Mouse (Mus musculus): ENCODE results near the gene Ahdc1.

Ahdc1 gene

DNA sequence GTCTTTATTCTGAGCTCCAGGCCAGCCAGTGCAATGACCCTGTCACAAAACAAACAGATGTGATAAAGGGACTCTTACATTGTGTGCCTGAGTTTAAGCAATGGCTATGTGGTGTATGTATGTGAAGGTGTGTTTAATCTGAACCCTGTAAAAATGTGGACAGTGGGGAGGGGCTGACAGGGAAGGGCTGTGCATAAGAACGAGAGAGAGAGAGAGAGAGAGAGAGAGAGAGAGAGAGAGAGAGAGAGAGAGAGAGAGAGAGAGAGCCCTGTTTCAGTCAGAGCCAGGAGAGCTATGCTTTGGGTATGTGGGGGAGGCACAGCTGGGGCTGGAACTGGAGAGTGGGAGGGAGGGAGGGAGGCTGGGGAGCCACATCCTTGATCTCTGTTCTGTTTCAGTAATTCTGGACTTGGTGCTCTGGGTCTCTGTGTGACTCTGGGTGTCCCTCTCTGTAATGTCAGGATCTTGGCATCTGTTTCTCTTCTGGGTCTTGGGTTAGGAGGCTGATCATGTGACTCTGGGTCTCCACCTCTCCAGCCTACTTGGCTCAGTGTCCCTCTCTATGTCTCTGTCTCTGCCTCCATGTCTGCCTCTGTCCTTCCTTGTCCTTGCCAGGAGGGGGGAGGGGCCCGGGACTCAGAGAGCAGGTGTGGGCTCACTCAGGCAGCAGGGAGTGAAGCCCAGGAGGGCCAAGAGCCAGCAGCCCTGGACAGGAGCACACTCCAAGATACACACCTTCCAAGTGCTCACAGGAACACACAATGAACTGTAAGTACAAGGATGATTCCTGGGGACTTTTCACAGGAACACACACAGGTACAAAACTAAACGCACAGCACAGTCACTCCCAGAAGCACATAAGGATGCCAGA is 73.2 kb downstream of the Ahdc1 start:
- peak; percentile 84 to 90 for DNase-seq

DNA sequence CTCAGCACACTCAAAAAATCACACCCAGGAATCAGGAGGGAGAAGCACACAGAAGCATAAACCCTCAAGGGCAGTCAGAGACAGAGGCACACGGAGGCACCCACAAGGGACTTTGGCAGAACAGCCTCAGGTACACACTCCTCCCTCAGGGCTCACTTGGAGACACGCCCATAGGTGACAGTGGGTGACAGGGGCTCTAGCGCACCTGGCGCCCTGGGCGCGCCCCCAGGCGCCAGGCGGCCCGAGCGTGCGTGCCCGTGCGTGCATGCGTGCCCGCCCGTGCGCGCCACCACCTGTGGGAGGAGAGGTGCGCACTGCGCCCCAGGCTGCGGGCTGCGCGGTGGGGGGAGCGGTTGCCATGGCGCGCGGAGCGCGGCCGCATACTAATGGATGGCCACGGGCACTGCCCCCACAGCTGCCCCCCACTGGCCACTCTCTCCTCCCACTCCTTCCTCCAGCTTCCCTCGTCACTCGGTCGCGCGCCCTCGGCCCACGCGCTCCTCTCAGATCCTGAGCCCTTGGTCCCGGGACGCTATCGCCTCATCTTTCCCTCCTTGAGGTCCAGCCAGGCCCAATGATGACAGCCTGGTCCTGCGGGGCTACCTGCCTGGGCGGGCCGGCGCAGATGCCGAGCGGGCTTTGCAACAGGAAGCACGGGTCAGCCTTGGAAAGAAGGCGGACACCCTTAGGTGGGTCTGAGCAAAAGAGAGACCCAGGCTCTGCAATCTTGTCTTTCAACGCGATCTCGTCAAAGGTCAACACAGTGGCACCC is 74.1 kb downstream of the Ahdc1 start:
- DNase-seq: peak; percentile 81 to 88

DNA sequence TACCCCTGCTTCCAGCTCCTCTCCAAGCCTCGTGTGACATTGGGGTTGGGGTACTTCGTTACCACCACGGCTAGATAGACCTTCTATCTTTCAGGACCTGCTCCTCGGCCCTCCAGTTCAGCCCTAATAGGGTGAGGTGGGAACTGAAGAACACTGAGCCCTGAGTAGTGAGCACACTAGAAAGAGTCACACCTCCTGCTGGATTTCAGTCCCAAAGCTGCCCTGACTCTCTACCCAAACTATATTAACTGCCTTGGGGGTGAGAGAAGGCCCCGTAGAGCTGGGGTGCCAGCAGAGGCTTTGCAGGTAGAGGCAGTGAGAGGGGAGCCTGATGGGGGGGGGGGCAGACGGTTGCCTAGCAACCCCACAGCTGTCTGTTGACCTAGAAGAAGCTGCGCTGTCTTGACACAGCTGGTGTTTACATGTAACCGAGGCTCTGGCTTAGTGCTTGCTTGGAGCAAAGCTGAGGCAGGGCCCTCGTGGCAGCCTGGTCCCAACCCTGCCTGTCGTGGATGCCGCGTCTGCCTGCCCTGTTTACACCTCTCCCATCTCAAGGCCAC is 74.8 kb downstream of the Ahdc1 start:
- DNase-seq: peak; percentile 54 to 69

DNA sequence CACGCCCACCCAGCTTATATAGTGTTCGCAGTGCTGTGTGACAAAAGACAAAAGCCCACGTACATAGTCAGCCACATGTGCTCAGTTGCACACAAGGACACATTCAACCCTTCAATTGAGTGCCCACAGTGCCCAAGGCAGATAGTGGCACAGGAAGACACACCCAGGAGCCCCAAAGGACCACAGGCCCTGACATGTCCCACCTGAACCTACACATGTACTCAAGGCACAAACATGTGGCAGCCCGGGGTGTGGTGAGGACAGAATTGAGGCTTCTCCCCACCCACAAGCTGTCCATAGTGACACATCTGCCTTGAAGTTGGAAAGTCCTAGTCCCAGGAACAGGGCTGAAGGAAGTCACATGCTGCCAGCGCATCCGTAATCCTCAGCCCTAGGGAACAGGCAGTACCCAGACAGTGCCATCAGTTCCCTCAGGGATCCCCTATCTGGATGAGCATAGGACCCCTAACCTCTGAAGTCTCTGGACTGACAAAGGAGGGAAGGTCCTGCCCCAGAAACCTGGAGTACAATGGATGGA is 76.2 kb downstream of the Ahdc1 start:
- peak in 1 of 2 experiments; percentile 24 for DNase-seq

DNA sequence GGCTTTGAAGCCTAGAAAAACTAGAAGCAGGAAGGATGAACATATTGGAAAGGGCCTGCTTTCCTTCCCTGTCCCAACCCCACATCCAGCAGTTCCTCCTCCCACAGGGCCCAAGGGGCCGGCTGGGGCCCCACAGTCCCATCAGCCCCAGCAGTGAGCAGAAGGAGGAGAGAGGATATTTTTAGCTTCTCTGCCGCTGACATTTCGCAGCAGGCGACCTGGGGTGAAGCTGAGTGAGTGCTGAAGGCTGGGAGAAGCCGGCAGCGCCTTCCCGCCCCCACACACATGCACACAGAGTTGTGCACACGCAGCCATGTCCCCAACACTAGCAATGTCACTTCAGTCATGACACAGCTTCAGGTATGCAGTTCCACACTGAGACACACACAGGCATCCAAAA is 76.8 kb downstream of the Ahdc1 start:
- DNase-seq: peak; percentile 72 to 81

DNA sequence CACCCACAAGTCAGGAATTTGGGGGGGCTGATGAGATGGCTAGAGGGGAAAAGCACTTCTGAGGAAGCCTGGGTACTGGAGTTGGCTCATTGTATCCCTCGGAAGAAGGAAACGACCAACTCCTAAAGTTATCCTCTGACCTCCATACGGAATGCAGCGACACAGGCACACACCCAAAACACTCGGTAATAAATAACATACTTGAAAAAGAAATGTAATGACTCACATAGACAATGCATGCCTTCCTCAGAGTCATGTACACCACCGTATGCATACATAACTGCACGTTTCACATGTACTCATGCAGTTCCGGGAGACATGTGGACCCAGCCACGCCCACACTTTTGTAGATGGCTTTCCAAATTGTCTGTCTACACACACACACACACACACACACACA is 78.3 kb downstream of the Ahdc1 start:
- no peak for DNase-seq

DNA sequence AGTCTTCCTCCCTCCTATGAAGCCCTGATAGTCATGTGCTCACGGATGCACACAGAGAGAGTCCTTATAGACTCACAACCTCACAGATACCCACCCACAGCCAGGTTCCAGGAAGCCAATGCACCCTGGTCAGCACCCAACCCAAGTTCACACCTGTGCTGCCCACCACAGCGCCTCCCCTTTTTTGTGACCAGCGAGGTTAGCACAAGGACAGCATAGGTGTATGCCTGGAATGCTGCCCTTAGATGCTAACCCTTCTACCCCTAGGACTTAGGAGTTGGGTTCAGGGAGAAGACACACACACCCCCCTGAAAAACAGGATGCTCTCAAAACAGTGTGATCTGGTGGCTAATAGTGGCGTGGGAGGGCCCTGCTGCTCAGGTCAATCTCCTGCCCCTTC is 78.7 kb downstream of the Ahdc1 start:
- no peak for DNase-seq

DNA sequence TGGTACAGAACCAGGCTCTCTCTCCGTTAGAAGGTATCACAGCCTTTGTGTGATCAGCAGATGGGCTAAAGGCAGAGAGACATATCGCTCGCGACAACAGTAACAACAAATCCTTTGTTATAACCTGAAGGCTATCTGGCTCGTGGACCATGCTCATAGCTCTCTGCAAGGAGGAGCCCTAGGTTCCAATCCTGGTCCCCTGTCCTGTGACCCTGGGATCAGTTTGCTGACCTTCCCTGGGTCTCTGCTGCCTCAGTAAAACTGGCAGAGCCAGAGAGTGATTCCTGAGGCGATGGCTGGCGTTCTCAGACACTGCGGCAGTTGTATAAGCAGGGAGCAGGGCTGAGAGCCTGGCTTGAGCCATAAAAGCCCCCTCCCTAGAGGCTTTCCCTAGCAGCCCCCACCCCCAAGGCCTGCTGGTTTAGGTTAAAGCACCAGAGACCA is 79.2 kb downstream of the Ahdc1 start:
- peak in 1 of 2 experiments; percentile 39 for DNase-seq

DNA sequence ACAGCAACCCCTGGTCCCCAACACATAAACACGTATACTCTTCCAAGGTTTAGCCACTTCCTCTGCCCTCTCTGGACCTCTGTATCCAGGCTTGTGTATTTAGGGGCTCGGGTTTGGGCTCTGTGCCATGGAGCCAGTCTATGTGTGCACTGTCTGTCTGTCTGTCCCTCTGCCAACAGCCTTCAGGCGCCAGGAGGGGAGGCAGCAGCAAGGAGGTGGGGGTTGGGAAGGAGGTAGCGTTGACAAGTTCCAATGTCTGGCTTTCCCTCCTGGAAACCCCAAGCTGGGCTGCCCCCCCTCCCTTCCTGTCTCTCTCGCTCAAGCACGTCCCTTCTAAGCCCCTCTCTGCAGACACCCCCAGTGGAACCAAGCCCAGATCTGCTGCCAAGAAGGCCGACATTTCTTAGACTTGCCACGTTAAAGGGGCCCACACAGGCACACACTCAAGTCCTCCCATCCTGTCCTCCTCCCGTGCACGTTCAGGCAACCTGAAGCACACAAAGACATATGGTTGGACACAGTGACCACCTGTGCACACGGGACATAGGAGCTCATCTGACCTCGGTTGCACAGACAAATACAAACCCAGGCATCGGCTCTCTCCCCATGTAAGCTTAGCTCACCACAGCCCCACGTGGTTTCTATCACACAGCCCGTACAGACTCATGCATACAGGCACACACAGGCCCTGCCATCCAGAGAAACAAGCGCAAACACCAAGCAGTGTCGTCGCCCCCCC is 79.8 kb downstream of the Ahdc1 start:
- DNase-seq: peak; percentile 79 to 85

DNA sequence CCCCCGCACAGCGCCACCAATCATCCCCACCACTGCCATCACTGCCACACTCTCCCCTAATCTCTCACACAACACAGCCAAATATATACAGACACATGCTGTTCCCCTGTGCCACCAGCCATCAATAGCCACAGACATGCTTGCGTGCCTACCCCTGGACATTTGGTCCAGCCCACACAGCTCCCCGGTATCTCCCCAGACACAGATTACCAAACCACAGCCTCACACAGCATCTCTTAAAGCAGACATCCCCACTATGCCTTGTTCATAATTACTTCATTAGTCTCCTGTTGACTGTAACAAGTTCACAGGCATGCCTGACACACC is 80.4 kb downstream of the Ahdc1 start:
- no peak for DNase-seq

DNA sequence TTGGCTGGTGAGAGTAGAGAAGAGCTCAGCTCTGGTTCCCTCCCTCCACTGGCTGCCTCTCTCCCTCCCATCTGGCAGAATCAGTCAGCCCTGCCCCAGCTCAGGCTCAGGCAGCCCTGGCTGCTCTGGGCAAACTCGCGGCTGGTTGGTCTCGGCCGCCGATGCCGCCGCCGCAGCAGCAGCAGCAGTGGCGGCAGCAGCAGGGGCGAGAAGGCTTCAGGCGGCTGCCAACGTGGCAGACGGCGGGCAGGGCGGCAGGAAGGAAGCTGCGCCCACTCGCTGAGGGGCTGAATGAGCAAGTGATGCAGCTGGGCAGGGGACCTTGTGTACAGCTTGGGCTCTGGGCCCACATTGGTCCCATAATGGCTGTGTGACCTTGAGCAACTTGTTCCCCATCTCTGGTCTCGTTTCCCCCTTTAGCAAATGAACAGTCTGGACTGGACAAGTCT is 81.4 kb downstream of the Ahdc1 start:
- peak; percentile 71 to 84 for DNase-seq

DNA sequence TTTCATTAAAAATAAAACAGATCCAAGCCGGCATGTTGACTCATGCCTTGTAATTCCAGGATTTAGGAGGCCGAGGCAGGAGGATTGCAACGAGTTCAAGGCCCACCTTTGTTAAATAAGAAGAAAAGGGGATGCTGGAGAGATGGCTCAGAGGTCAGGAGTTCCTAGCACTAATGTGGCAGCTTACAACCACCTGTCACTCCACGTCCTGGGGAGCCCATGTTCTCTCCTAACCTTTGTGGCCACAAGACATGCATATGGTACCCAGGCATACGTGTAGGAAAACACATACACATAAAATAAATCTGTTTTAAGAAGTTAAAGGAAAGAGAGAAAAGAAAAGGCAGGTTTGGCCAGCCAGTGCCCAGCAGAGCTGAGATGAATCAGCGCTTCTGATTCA is 82.0 kb downstream of the Ahdc1 start:
- no peak for DNase-seq

DNA sequence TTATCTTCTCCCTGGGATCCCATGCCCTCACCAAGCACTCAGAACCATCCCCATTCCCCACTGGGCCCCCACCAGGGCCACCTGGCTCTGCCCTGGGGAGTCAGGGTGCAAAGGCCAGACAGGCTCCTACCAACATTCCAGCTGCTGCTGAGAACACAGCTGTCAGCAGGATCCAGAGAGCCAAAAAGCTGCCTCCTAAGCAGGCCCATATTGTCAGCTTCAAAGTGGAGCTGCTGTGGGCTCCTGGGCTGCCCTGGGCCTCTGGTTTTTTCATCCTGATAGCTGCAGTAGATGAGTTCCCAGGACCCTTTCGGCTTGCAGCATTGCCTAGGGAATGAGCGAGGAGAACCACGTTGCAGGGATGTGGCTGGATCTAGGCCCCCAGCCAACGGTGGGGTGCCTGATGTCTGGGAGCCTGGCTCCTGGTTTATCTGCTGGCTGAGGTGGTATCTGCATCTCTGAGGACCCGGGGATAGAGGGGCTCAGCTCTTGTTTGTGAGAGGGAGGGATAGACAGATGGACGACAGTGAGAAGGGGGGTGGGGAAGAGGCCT is 82.5 kb downstream of the Ahdc1 start:
- peak; percentile 58 to 69 for DNase-seq

DNA sequence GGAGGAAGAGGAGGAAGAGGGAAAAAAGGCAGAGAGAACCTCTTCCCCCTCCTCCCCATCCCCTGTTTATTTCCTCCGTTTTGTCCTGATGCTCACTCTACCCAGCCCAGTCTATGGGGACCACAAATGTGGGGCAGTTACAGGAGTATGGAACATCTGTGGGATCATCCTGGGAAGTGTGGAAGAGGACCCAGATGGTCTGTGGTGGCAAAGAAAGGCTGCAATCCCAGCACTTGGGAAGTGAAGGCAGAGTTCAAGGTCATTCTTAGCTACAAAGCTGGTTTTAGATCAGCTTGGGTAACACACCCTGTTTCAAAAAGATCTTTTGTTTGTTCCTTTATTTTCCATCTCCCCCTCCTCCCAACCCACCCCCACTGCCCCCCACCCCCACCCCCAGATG is 83.2 kb downstream of the Ahdc1 start:
- no peak for DNase-seq

DNA sequence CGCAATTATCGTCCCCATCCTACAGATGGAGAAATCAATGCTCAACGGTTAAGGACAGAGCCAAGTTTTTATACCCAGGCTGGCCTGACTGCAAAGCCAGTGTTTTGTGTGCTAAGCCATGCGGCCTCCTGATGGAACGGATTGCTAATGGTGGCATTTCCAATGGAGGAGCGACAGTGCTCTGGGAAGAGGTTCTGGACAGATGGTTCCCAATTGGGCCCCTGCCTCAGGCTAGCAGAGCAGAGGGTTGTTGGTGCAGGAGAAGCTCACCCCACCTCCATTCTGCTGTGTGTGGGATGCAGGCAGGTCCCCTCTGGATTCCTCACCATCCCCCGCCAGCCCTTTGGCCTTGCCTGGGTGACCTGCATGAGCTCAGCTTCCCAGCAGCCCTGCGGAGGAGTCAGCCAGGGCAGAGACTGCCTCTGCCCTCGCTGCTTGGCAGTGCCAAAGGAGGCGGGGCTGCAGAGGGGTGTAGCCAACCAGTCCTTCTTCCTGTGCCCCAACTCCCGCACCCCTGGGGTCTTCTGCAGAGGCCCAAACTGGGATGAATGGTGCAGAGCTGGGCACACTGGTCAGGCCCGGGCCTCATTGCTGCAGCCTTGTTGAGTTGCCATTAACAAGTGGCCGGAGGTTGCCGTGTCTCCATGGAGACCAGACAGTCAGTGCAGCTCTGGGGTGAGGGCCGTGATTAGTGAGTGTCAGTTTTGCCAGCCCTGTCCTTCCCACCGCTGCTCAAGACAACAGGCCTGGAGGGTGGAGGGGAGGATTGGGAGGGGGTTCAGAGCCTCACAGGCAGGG is 84.1 kb downstream of the Ahdc1 start:
- DNase-seq: peak; percentile 84 to 92

DNA sequence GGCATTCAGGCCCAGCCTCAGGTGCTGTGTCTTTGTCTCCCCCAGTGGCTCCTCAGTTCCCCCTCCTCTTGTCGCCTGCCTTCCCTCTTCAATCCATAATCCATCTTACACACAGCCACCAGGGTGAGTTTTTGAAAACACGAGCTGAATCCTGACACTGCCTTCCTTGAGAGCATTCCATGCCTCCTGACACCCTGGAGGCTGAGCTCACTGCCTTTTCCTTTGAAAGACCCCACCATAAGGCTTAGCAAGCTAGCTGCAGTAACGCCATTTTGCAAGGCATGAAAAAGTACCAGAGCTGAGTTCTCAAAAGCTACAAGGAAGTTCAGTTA is 84.6 kb downstream of the Ahdc1 start:
- DNase-seq: peak in 1 of 2 experiments; percentile 48

DNA sequence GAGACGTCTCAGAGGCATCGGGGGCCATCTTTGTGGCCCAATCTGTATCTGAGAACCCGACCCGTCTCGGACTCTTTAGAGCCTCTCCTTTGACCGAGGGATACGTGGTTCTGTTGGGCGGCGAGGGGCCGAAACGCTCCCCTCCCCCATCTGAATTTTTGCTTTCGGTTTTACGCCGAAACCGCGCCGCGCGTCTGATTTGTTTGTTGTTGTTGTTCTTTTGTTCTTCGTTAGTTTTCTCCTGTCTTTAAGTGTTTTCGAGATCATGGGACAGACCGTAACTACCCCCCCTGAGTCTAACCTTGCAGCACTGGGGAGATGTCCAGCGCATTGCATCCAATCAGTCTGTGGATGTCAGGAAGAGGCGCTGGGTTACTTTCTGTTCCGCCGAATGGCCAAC is 85.6 kb downstream of the Ahdc1 start:
- peak in 1 of 2 experiments; percentile 36 for DNase-seq

DNA sequence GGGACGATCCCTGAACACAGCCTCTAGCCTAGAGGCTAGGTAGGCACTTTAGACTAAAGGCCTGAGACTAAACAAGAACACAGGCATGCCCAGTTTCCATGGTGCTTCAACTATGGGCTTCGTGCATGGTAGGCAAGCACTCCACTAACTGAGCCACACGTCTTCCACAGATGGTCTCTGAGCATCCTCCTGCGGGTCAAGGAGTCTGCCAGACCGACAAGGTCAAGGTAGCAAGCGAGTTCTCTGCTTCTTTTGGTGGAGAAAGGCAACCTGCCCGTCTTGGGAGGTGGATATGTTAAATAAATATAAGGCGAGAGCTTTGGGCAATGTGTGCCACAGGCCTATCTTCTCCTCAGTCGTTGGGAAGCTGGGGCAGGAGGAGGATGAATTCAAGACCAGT is 90.7 kb downstream of the Ahdc1 start:
- DNase-seq: no peak

DNA sequence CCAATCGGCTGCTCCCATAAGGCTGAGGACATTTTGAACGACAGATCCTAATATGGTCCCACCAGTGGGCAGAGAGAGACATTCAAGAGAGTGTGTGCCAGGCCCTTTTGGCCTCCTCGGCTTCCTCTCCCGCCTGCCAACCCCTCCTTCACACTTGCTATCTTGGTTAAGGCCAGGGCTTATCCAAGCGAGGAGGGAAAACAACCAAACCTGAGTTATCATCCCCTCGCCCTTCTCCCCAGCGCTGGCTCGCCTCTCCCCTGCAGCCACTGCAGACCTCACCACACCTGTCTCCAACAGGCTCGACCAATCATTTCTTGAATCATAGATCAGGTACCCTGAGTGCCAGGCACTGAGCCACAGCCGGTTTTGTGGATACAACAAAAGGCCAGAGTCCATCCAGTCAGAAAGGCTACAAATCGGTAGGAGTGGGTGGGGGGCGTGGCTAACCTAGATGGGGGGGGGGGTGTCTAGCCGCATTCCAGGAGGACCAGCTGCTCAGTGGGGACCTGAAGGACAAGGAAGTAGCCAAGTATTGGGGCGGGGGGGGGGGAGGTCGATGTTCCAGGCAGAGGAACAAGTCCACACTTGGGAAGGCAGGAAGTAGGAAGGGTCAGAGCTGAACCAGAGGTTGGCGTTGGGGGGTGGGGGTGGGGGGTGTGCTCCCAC is 92.6 kb downstream of the Ahdc1 start:
- DNase-seq: peak; percentile 44 to 66

DNA sequence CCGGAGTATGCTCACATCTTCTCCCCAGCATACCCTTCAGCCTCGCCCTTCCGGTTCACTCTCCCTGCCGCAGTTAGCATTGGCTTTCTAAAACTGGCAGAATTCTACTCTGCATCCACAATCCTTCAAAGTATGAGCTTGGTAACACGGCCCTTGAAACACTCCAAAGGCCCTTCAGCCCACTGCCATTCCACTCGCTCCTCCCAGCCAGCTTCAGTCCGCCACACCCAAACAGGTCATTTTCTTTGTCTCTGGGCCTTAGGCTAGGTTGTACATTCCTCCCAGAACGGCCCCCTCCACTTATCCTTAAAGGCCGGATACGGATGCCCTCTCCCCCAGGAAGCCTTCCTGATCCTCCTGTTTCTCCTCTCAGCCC is 93.1 kb downstream of the Ahdc1 start:
- DNase-seq: peak in 1 of 2 experiments; percentile 57

DNA sequence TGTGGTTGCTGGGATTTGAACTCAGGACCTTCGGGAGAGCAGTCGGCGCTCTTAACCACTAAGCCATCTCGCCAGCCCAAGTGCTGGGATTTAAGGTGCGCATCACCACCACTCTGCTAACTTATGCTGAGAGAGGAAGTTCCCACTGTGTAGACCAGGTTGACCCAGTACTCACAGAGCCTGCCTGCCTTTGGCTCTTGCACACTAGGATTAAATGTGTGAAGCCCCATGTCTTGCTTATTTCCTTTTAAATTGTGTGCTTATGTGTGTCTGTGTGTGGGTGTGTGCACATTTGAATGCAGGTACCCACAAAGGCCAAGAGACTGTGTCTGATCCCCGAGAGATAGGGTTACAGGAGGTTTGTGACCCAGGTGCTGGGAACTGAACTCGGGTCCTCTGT is 95.6 kb downstream of the Ahdc1 start:
- DNase-seq: no peak
